Mouse (Mus musculus): Measurements from ENCODE around the gene Phkb. TPM values are rescaled to one million over a fixed set of nuclear protein-coding genes. Genes with fewer than 3 reads are reported as not detected.
A peak's percentile ranks its signal among the peaks of the same experiment; 100 is the strongest.

Phkb gene
- total and polyA plus RNA-seq, 3 experiments, result 20.9 to 25.4 (median 23.5) TPM

DNA sequence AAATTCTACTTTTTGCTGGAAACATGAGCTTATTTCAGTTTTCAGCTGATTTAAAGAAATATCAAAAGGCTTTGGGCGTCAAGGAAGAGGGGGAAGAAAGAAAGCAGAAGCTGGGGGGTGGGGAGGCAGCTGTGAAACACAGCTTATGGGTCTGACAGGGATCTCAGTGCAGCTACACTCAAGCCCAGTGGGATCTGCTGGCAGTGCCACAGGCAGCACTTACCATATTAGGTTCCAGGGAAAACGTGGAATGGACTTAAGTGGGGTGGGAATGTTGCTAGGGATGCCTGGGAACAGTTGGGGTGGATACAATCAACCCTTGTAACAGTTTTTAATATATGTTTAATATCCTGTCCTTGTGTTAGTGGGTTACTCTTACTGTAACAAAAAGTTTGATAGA, 201.3 kb downstream of the Phkb start:
- no peaks in the 10 kb centered on the region for H3K27me3 ChIP-seq (replicated peaks)
- no peak overlapping the region for H3K4me2 ChIP-seq (ENCODE audit: insufficient read depth, low read depth, poor library complexity, severe bottlenecking)
- H3K4me1 ChIP-seq (ENCODE audit: control insufficient read depth in 1 of 2, insufficient read depth in 2 of 2), result peaks cover 0 to 5% of the 10 kb centered on the region in 2 experiments; a peak in 1 of 4 replicates
- no peak for DNase-seq (ENCODE audit: extremely low read depth)
- no peak for TF ChIP-seq POLR2AphosphoS2 (IDR thresholded peaks at IDR 0.05; ENCODE audit: low read depth, low read length)
- H3K9me3 ChIP-seq (replicated peaks; ENCODE audit: low read length), result no peaks in the 10 kb centered on the region
- no peak overlapping the region for H3K4me3 ChIP-seq (replicated peaks in 1 of 3; ENCODE audit: low read depth in 2 of 3, low read length in 2 of 3, poor library complexity in 1 of 3)
- no peak overlapping the region for H3K27ac ChIP-seq (ENCODE audit: insufficient read depth, low read depth)
- dilution Hi-C loops (cut with MboI; ENCODE audit: extremely low pct_ligation_motif_present, extremely low pct_unique_long_range_greater_than_20kb, low sequenced_read_pairs), result no loop called here
- no peak overlapping the region for H3K9ac ChIP-seq (ENCODE audit: insufficient read depth, low read depth)
- in situ Hi-C loops (cut with MboI; ENCODE audit: low pct_ligation_motif_present, low pct_unique_long_range_greater_than_20kb, low sequenced_read_pairs), result no loop called here
- peaks cover 7 to 61% of the 10 kb centered on the region in 2 experiments for H3K36me3 ChIP-seq (replicated peaks in 1 of 2; ENCODE audit: control insufficient read depth in 1 of 2, insufficient read depth in 1 of 2, low read length in 1 of 2)
- no peaks in the 10 kb centered on the region for H3K79me2 ChIP-seq (replicated peaks; ENCODE audit: control insufficient read depth, extremely low read depth, insufficient read depth, poor library complexity, severe bottlenecking)

- H3K79me2 ChIP-seq (replicated peaks; ENCODE audit: control insufficient read depth, extremely low read depth, insufficient read depth, poor library complexity, severe bottlenecking), result no peaks in the 10 kb centered on the region
- H3K9ac ChIP-seq (ENCODE audit: insufficient read depth, low read depth), result no peak overlapping the region
- no peak overlapping the region for H3K27ac ChIP-seq (ENCODE audit: insufficient read depth, low read depth)
- no peak overlapping the region for H3K4me3 ChIP-seq (replicated peaks in 1 of 3; ENCODE audit: low read depth in 2 of 3, low read length in 2 of 3, poor library complexity in 1 of 3)
- H3K4me2 ChIP-seq (ENCODE audit: insufficient read depth, low read depth, poor library complexity, severe bottlenecking), result no peak overlapping the region
- H3K27me3 ChIP-seq (replicated peaks), result no peaks in the 10 kb centered on the region
- peaks cover 5 to 9% of the 10 kb centered on the region in 2 experiments; a peak in 3 of 4 replicates for H3K4me1 ChIP-seq (ENCODE audit: control insufficient read depth in 1 of 2, insufficient read depth in 2 of 2)
- no peaks in the 10 kb centered on the region for H3K9me3 ChIP-seq (replicated peaks; ENCODE audit: low read length)
- TF ChIP-seq CHD2 (IDR thresholded peaks at IDR 0.05; ENCODE audit: low read length), result no peak
- peak; percentile 77 for TF ChIP-seq MAFK (IDR thresholded peaks at IDR 0.05; ENCODE audit: insufficient replicate concordance, low read length)
- DNase-seq (ENCODE audit: extremely low read depth), result no peak
- H3K36me3 ChIP-seq (replicated peaks in 1 of 2; ENCODE audit: control insufficient read depth in 1 of 2, insufficient read depth in 1 of 2, low read length in 1 of 2), result peaks cover 0 to 29% of the 10 kb centered on the region in 2 experiments
- dilution Hi-C loops (cut with MboI; ENCODE audit: extremely low pct_ligation_motif_present, extremely low pct_unique_long_range_greater_than_20kb, low sequenced_read_pairs) (no loop called here), in situ Hi-C loops (cut with MboI; ENCODE audit: low pct_ligation_motif_present, low pct_unique_long_range_greater_than_20kb, low sequenced_read_pairs) (no loop called here)
Observed at GRCm38 (mm10) chr8:86050882-86051281, 210.1 kb downstream of the Phkb start.

DNA sequence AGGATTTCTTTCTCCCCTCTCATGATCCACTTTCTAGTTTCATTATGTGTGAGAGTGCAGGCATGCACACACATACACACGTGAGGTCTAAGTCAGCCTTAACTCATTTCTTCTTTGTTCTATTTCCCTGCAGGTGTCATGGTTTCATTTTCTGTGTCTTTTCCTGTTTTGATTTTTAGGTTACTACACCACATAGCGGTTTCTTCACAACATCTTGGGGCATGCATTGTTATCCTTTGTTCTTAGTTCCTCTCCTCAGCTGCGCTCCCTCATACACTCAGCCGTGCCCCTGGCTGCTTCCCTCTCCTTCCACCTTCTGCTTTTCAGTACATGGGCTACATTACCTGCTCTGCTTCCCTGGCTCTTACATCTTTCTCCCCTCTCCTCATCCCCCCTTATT, 211.2 kb downstream of the Phkb start:
- peak; percentile 49 for DNase-seq (ENCODE audit: extremely low read depth)
- Histone ChIP-seq H3K4me3 (replicated peaks in 1 of 3; ENCODE audit: low read depth in 2 of 3, low read length in 2 of 3, poor library complexity in 1 of 3) (no peak overlapping the region), H3K9me3 (replicated peaks; ENCODE audit: low read length) (no peaks in the 10 kb centered on the region), H3K27ac (ENCODE audit: insufficient read depth, low read depth) (no peak overlapping the region), H3K27me3 (replicated peaks) (no peaks in the 10 kb centered on the region), H3K4me1 (ENCODE audit: control insufficient read depth in 1 of 2, insufficient read depth in 2 of 2) (peaks cover 5 to 9% of the 10 kb centered on the region in 2 experiments; a peak in 3 of 4 replicates), H3K9ac (ENCODE audit: insufficient read depth, low read depth) (no peak overlapping the region), H3K79me2 (replicated peaks; ENCODE audit: control insufficient read depth, extremely low read depth, insufficient read depth, poor library complexity, severe bottlenecking) (no peaks in the 10 kb centered on the region), H3K36me3 (replicated peaks in 1 of 2; ENCODE audit: control insufficient read depth in 1 of 2, insufficient read depth in 1 of 2, low read length in 1 of 2) (peaks cover 5 to 32% of the 10 kb centered on the region in 2 experiments), H3K4me2 (ENCODE audit: insufficient read depth, low read depth, poor library complexity, severe bottlenecking) (no peak overlapping the region)
- peak; percentile 71 for TF ChIP-seq ETS1 (conservative IDR thresholded peaks at IDR 0.05; ENCODE audit: low read depth, low read length)
- TF ChIP-seq MEF2A (IDR thresholded peaks at IDR 0.05; ENCODE audit: borderline replicate concordance, low read depth, low read length), result no peak
- TF ChIP-seq PAX5 (IDR thresholded peaks at IDR 0.05; ENCODE audit: low read length), result no peak
- peak; percentile 56; the same call in 1 of the 2 replicates for TF ChIP-seq EP300 (IDR thresholded peaks at IDR 0.05; ENCODE audit: low read length)
- peak; percentile 98 for TF ChIP-seq BHLHE40 (IDR thresholded peaks at IDR 0.05; ENCODE audit: low read depth, low read length)
- peak; percentile 78 for TF ChIP-seq IRF4 (IDR thresholded peaks at IDR 0.05; ENCODE audit: low read depth, low read length)
- no peak for TF ChIP-seq USF2 (conservative IDR thresholded peaks at IDR 0.05; ENCODE audit: low read depth, low read length)
- no peak for TF ChIP-seq USF1 (IDR thresholded peaks at IDR 0.05; ENCODE audit: low read depth, low read length)
- peak; percentile 23 for TF ChIP-seq RAD21 (IDR thresholded peaks at IDR 0.05; ENCODE audit: low read depth, low read length)
- peak; percentile 37; the same call in 1 of the 2 replicates for TF ChIP-seq MYC (IDR thresholded peaks at IDR 0.05; ENCODE audit: low read depth, low read length)
- dilution Hi-C loops (cut with MboI; ENCODE audit: extremely low pct_ligation_motif_present, extremely low pct_unique_long_range_greater_than_20kb, low sequenced_read_pairs), result no loop called here
- in situ Hi-C loops (cut with MboI; ENCODE audit: low pct_ligation_motif_present, low pct_unique_long_range_greater_than_20kb, low sequenced_read_pairs), result no loop called here
